Mouse (Mus musculus) heart, embryonic 11.5 days (tissue): ENCODE results near the gene Cyp17a1. TPM values are rescaled to one million over a fixed set of nuclear protein-coding genes. Genes with fewer than 3 reads are reported as not detected.

Experiments
- ATAC-seq: fragments of 200-750 bp; cut with Nextera tagmentation; replicated peaks from 2 replicates; pipeline ENCODE4 v1.8.0; 2017; ENCODE audit warnings: moderate library complexity; ENCODE audit not compliant: insufficient number of reproducible peaks, low FRiP score, low TSS enrichment
- H3K27ac ChIP-seq: fragments of 300-500 bp; sonication (generic); 2 replicates; pipeline ENCODE4 v1.5.1; 2014; ENCODE audit warnings: mild to moderate bottlenecking, low read depth, low read length
- H3K27me3 ChIP-seq: fragments of 300-500 bp; sonication (generic); 2 replicates; pipeline ENCODE4 v1.6.1; 2014; ENCODE audit warnings: mild to moderate bottlenecking, low read length, mixed read lengths; ENCODE audit not compliant: control insufficient read depth, insufficient read depth
- H3K36me3 ChIP-seq: fragments of 300-500 bp; sonication (generic); 2 replicates; pipeline ENCODE4 v1.6.1; 2014; ENCODE audit warnings: mild to moderate bottlenecking, low read length, moderate library complexity, mixed read lengths; ENCODE audit not compliant: control insufficient read depth, insufficient read depth
- H3K4me1 ChIP-seq: fragments of 300-500 bp; sonication (generic); 2 replicates; pipeline ENCODE4 v1.6.1; 2014; ENCODE audit warnings: low read length; ENCODE audit not compliant: control insufficient read depth, insufficient read depth
- H3K4me2 ChIP-seq: fragments of 300-500 bp; sonication (generic); 2 replicates; pipeline ENCODE4 v1.6.1; 2014; ENCODE audit warnings: mild to moderate bottlenecking, moderate library complexity
- H3K4me3 ChIP-seq: fragments of 300-500 bp; sonication (generic); 2 replicates; pipeline ENCODE4 v1.5.1; 2014; ENCODE audit warnings: low read depth, low read length
- H3K9ac ChIP-seq: fragments of 300-500 bp; sonication (generic); 2 replicates; pipeline ENCODE4 v1.6.1; 2014; ENCODE audit warnings: mild to moderate bottlenecking, low read depth, low read length, moderate library complexity
- H3K9me3 ChIP-seq: fragments of 300-500 bp; sonication (generic); replicated peaks from 2 replicates; pipeline ENCODE4 v1.6.1; 2016; ENCODE audit warnings: low read length; ENCODE audit not compliant: control insufficient read depth
- WGBS: fragments of 180-500 bp; shearing (Covaris S2); extraction: QIAGEN DNeasy Blood & Tissue Kit; methylation state at CpG from one replicate; pipeline ENCODE4 v1.1.7; 2014; ENCODE audit not compliant: insufficient replicate concordance; 5-methylcytosine and 5-hydroxymethylcytosine counted together
- polyA plus RNA-seq: library from polyadenylated mRNA; unstranded; fragments of >200 nt; fragmentation: Nextera tagmentation; extraction: Ambion mirVana; gene quantifications from 2 replicates; pipeline ENCODE4 v1.2.1, GENCODE M21; 2014

The Cyp17a1 gene
- polyA plus RNA-seq, 1 experiment from 2014 or later: 1.1 TPM

GRCm38 (mm10) chr19:46665474-46665873 is 7.5 kb downstream of the Cyp17a1 start:
- 57% methylated on average over 7 of the region's 7 CpGs for WGBS
- no peaks in the 10 kb centered on the region for H3K36me3 ChIP-seq
- H3K4me1 ChIP-seq: peaks cover 24% of the 10 kb centered on the region
- ATAC-seq: no peak
- H3K4me3 ChIP-seq: no peak overlapping the region
- no peaks in the 10 kb centered on the region for H3K9me3 ChIP-seq
- no peak overlapping the region for H3K4me2 ChIP-seq
- H3K27me3 ChIP-seq: no peaks in the 10 kb centered on the region
- H3K9ac ChIP-seq: no peak overlapping the region
- H3K27ac ChIP-seq: no peak overlapping the region

DNA sequence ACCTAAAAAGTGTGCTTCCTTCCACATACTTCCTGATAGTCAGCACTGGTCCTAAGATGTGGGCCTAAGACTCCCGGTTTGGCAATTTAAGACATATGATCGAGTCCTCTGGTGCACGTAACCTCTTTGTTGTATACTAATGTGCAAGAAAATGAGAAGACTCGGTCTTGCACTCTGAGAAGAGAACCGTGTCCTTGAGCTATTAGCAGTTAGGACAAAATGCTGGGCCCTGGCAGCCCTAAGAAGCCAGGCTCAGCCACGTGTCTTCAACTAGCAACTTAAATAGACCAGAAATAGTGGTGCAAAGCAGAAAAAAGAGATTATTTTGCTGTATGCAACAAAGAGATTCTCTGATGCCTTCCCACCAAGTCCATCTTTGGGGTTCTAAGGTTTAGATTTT is 10.2 kb downstream of the Cyp17a1 start:
- H3K36me3 ChIP-seq: no peaks in the 10 kb centered on the region

DNA sequence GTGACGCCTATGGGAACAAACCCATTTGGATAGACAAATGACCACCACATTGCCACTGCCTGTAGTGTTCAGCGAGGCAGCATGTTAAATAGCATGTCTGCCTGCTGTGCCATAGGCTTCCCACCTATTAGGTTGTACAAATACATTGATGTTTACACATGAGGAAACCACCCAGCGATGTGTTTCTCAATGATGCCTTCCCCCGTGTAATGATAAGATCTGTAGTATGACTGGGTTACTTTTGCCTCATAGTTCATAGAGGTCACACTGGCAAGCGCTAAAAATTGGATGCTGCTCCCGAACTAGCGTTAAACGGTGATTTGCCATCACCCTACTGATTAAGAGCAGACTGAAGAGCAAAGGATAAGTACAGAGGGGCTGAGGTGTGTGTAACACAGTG is 10.8 kb downstream of the Cyp17a1 start:
- H3K27ac ChIP-seq: no peak overlapping the region
- WGBS: 70% methylated on average over 8 of the region's 8 CpGs

More for the DNA sequence above, 10.2 kb downstream of the Cyp17a1 start:
- Histone ChIP-seq H3K27ac (no peak overlapping the region), H3K4me2 (no peak overlapping the region), H3K9me3 (no peaks in the 10 kb centered on the region), H3K4me3 (no peak overlapping the region), H3K9ac (no peak overlapping the region), H3K27me3 (no peaks in the 10 kb centered on the region), H3K4me1 (peaks cover 35% of the 10 kb centered on the region)
- ATAC-seq: no peak
- WGBS: 74% methylated on average over 6 of the region's 6 CpGs

GRCm38 (mm10) chr19:46661511-46661910 is 11.5 kb downstream of the Cyp17a1 start:
- Histone ChIP-seq H3K36me3 (peaks cover 6% of the 10 kb centered on the region), H3K27ac (no peak overlapping the region), H3K9me3 (no peaks in the 10 kb centered on the region), H3K9ac (no peak overlapping the region), H3K4me3 (no peak overlapping the region), H3K27me3 (no peaks in the 10 kb centered on the region), H3K4me2 (no peak overlapping the region), H3K4me1 (peaks cover 35% of the 10 kb centered on the region)
- 60% methylated on average over 4 of the region's 4 CpGs for WGBS
- no peak for ATAC-seq

More for the DNA sequence above, 10.8 kb downstream of the Cyp17a1 start:
- H3K4me2 ChIP-seq: no peak overlapping the region
- H3K27me3 ChIP-seq: no peaks in the 10 kb centered on the region
- H3K4me1 ChIP-seq: peaks cover 35% of the 10 kb centered on the region
- no peak overlapping the region for H3K4me3 ChIP-seq
- H3K36me3 ChIP-seq: peaks cover 2% of the 10 kb centered on the region
- no peaks in the 10 kb centered on the region for H3K9me3 ChIP-seq
- ATAC-seq: no peak
- H3K9ac ChIP-seq: no peak overlapping the region

DNA sequence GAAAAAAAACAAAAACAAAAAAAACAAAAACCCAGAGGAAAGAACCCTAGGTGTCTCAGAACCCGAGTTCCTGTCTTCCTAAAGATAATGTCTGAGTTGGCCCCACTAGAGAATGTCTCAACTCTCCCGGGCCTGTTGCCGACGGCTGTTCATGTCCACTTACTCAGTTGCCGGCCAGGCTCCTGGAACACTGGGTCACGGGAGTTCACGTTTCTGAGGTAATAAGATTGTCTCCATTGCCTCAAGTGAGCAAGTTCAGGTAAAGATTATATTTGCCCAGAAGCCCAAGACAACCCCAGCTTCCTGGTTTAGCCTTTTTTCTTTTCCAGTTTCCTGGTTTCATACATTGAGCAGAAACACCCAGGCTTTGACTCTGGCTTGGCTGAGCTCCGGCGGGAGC is 14.1 kb downstream of the Cyp17a1 start:
- H3K36me3 ChIP-seq: peaks cover 24% of the 10 kb centered on the region
- H3K4me3 ChIP-seq: no peak overlapping the region
- no peak overlapping the region for H3K9ac ChIP-seq
- ATAC-seq: no peak
- 54% methylated on average over 9 of the region's 9 CpGs for WGBS
- H3K4me1 ChIP-seq: peaks cover 32% of the 10 kb centered on the region
- H3K27ac ChIP-seq: no peak overlapping the region
- no peaks in the 10 kb centered on the region for H3K9me3 ChIP-seq
- H3K27me3 ChIP-seq: no peaks in the 10 kb centered on the region
- H3K4me2 ChIP-seq: no peak overlapping the region

DNA sequence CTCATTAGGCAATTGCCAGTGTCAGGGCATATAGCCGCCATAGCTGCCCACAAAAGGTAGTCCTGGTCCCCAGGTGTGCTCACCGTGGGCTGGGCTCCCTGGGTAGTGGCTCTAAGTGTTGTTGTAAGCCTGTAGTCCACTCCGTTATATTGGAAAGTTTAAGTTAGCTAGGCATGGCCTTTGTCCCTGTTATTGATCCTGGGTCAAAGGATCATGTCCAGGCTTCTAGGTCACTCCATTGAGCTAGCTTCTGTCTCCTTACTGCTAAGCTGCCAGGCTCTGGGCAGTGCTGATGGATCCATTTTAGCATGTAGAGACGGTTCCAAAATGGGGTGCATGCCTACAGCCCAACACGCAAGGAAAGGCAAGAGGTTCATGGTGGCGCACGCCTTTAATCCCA is 14.6 kb downstream of the Cyp17a1 start:
- peaks cover 32% of the 10 kb centered on the region for H3K4me1 ChIP-seq

GRCm38 (mm10) chr19:46657339-46658020 is 15.5 kb downstream of the Cyp17a1 start:
- Histone ChIP-seq H3K36me3 (peaks cover 27% of the 10 kb centered on the region), H3K9ac (no peak overlapping the region), H3K27me3 (no peaks in the 10 kb centered on the region), H3K9me3 (no peaks in the 10 kb centered on the region), H3K4me1 (peaks cover 32% of the 10 kb centered on the region), H3K4me3 (no peak overlapping the region), H3K27ac (no peak overlapping the region), H3K4me2 (no peak overlapping the region)
- no peak for ATAC-seq
- WGBS: 88% methylated on average over 3 of the region's 3 CpGs

More for the DNA sequence above, 14.6 kb downstream of the Cyp17a1 start:
- Histone ChIP-seq H3K27ac (no peak overlapping the region), H3K27me3 (no peaks in the 10 kb centered on the region), H3K4me3 (no peak overlapping the region), H3K9ac (no peak overlapping the region), H3K4me2 (no peak overlapping the region), H3K9me3 (no peaks in the 10 kb centered on the region), H3K36me3 (peaks cover 27% of the 10 kb centered on the region)
- WGBS: 90% methylated on average over 7 of the region's 7 CpGs
- no peak for ATAC-seq

DNA sequence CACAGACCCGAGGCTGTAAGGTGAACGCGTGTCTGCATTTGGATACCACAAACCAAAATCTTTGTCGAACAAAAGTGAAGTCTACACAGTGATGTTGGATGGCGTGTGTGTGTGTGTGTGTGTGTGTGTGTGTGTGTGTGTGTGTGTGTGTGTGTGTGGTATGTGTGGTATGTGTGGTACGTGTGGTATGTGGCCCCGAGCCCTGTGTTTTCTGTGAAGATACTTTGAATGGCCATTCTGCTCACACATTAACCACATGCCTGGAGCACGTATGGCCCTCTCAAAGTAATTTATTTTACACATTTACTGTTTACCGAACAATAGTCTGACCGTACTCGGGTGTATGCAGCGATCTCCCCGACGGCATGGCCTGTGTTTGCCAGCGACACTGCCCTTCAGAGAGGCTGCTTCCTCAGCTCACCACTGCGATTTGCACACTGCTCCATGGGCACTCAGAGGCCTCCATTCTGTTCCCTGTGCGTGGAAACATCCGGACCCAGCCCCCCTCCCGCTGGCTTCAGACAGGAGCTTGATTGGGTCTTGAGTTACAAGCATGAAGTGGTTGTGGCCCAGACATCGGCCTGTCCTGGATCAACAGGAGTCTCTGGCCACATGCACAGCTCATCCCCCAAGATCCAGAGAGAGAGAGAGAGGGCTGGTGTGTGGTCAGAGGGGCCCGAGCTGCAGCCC is 16.7 kb downstream of the Cyp17a1 start:
- H3K9me3 ChIP-seq: no peaks in the 10 kb centered on the region
- ATAC-seq: no peak
- peaks cover 33% of the 10 kb centered on the region for H3K36me3 ChIP-seq
- no peak overlapping the region for H3K4me3 ChIP-seq
- no peaks in the 10 kb centered on the region for H3K27me3 ChIP-seq
- peaks cover 21% of the 10 kb centered on the region for H3K4me1 ChIP-seq
- no peak overlapping the region for H3K4me2 ChIP-seq
- H3K27ac ChIP-seq: no peak overlapping the region
- WGBS: 88% methylated on average over 21 of the region's 21 CpGs
- H3K9ac ChIP-seq: no peak overlapping the region
